Mouse (Mus musculus) limb, embryonic 11.5 days (tissue): ENCODE results near the gene Fyn. TPM values are rescaled to one million over a fixed set of nuclear protein-coding genes. Genes with fewer than 3 reads are reported as not detected.
A peak's percentile ranks its signal among the peaks of the same experiment; 100 is the strongest.

Experiments
- ATAC-seq: fragments of 200-750 bp; cut with Nextera tagmentation; 2 replicates; pipeline ENCODE4 v1.8.0; 2017; ENCODE audit warnings: low read depth; ENCODE audit not compliant: insufficient number of reproducible peaks, low FRiP score, low TSS enrichment
- DNase-seq: peaks from one replicate; pipeline ENCODE4 v3.0.0-alpha.2; 2015; ENCODE audit warnings: low spot score
- H3K27ac ChIP-seq: fragments of 300-500 bp; sonication (generic); replicated peaks from 2 replicates; pipeline ENCODE4 v1.5.1; 2014; ENCODE audit warnings: low read depth, mild to moderate bottlenecking, low read length
- H3K27me3 ChIP-seq: fragments of 300-500 bp; sonication (generic); 2 replicates; pipeline ENCODE4 v1.6.1; 2014; ENCODE audit warnings: mild to moderate bottlenecking, low read length, mixed read lengths; ENCODE audit not compliant: control insufficient read depth, insufficient read depth
- H3K36me3 ChIP-seq: fragments of 300-500 bp; sonication (generic); 2 replicates; pipeline ENCODE4 v1.6.1; 2014; ENCODE audit warnings: mild to moderate bottlenecking, low read length, moderate library complexity, mixed read lengths; ENCODE audit not compliant: control insufficient read depth, insufficient read depth
- H3K4me1 ChIP-seq: fragments of 300-500 bp; sonication (generic); 2 replicates; pipeline ENCODE4 v1.6.1; 2014; ENCODE audit warnings: low read length, mixed read lengths; ENCODE audit not compliant: control insufficient read depth, insufficient read depth
- H3K4me2 ChIP-seq: fragments of 300-500 bp; sonication (generic); 2 replicates; pipeline ENCODE4 v1.6.1; 2014; ENCODE audit warnings: low read depth, mild to moderate bottlenecking, moderate library complexity; ENCODE audit not compliant: severe bottlenecking
- H3K4me3 ChIP-seq: fragments of 300-500 bp; sonication (generic); 2 replicates; pipeline ENCODE4 v1.5.1; 2014; ENCODE audit warnings: low read depth, low read length
- H3K9ac ChIP-seq: fragments of 300-500 bp; sonication (generic); 2 replicates; pipeline ENCODE4 v1.6.1; 2014; ENCODE audit warnings: mild to moderate bottlenecking, low read length
- H3K9me3 ChIP-seq: fragments of 300-500 bp; sonication (generic); 2 replicates; pipeline ENCODE4 v1.6.1; 2016; ENCODE audit warnings: low read length; ENCODE audit not compliant: control insufficient read depth
- WGBS: fragments of 180-500 bp; shearing (Covaris S2); extraction: QIAGEN DNeasy Blood & Tissue Kit; methylation state at CpG from one replicate; pipeline ENCODE4 v1.1.7; 2014; 5-methylcytosine and 5-hydroxymethylcytosine counted together
- polyA plus RNA-seq: library from polyadenylated mRNA; unstranded; fragments of >200 nt; fragmentation: Nextera tagmentation; extraction: Ambion mirVana; gene quantifications from 2 replicates; pipeline ENCODE4 v1.2.1, GENCODE M21; 2014

Fyn gene
- polyA plus RNA-seq, 1 experiment from 2014 or later, result 20.6 TPM

GRCm38 (mm10) chr10:39541451-39541874, 172.8 kb downstream of the Fyn start:
- no peak overlapping the region for H3K4me3 ChIP-seq
- H3K4me2 ChIP-seq, result no peak overlapping the region
- peak overlapping the region; percentile 43; the same call in 1 of the 2 replicates for H3K27ac ChIP-seq
- DNase-seq, result no peak
- WGBS, result 52% methylated on average over 6 of the region's 6 CpGs
- H3K4me1 ChIP-seq, result peaks cover 51% of the 10 kb centered on the region
- no peak for ATAC-seq
- no peaks in the 10 kb centered on the region for H3K9me3 ChIP-seq
- H3K36me3 ChIP-seq, result no peaks in the 10 kb centered on the region
- H3K27me3 ChIP-seq, result no peaks in the 10 kb centered on the region
- H3K9ac ChIP-seq, result no peak overlapping the region; the same call in 1 of the 2 replicates

- H3K36me3 ChIP-seq, result no peaks in the 10 kb centered on the region
- no peaks in the 10 kb centered on the region for H3K27me3 ChIP-seq
- no peak overlapping the region for H3K4me2 ChIP-seq
- 29% methylated on average over 7 of the region's 7 CpGs for WGBS
- H3K9me3 ChIP-seq, result no peaks in the 10 kb centered on the region
- ATAC-seq (no peak), DNase-seq (no peak)
- peaks cover 49% of the 10 kb centered on the region for H3K4me1 ChIP-seq
- H3K4me3 ChIP-seq, result no peak overlapping the region
- H3K27ac ChIP-seq, result peak overlapping the region; percentile 43
- peak overlapping the region; percentile 8; the same call in 1 of the 2 replicates for H3K9ac ChIP-seq
Observed at GRCm38 (mm10) chr10:39541951-39542521, 173.4 kb downstream of the Fyn start.

- no peak overlapping the region for H3K4me2 ChIP-seq
- WGBS, result 82% methylated on average over 15 of the region's 15 CpGs
- no peak for DNase-seq
- H3K27ac ChIP-seq, result peak overlapping the region; percentile 43; the same call in 1 of the 2 replicates
- H3K36me3 ChIP-seq, result no peaks in the 10 kb centered on the region
- ATAC-seq, result no peak
- no peaks in the 10 kb centered on the region for H3K9me3 ChIP-seq
- H3K4me1 ChIP-seq, result peaks cover 42% of the 10 kb centered on the region
- H3K9ac ChIP-seq, result no peak overlapping the region
- no peaks in the 10 kb centered on the region for H3K27me3 ChIP-seq
- no peak overlapping the region for H3K4me3 ChIP-seq
Observed at GRCm38 (mm10) chr10:39542535-39543257, 174.0 kb downstream of the Fyn start.

- ATAC-seq (no peak), DNase-seq (no peak)
- H3K27me3 ChIP-seq, result no peaks in the 10 kb centered on the region
- no peak overlapping the region for H3K9ac ChIP-seq
- no peaks in the 10 kb centered on the region for H3K36me3 ChIP-seq
- H3K9me3 ChIP-seq, result no peaks in the 10 kb centered on the region
- no peak overlapping the region for H3K4me2 ChIP-seq
- H3K4me1 ChIP-seq, result peaks cover 42% of the 10 kb centered on the region
- 79% methylated on average over 5 of the region's 5 CpGs for WGBS
- H3K4me3 ChIP-seq, result no peak overlapping the region
- no peak overlapping the region for H3K27ac ChIP-seq
Observed at GRCm38 (mm10) chr10:39543258-39543770, 174.7 kb downstream of the Fyn start.

DNA sequence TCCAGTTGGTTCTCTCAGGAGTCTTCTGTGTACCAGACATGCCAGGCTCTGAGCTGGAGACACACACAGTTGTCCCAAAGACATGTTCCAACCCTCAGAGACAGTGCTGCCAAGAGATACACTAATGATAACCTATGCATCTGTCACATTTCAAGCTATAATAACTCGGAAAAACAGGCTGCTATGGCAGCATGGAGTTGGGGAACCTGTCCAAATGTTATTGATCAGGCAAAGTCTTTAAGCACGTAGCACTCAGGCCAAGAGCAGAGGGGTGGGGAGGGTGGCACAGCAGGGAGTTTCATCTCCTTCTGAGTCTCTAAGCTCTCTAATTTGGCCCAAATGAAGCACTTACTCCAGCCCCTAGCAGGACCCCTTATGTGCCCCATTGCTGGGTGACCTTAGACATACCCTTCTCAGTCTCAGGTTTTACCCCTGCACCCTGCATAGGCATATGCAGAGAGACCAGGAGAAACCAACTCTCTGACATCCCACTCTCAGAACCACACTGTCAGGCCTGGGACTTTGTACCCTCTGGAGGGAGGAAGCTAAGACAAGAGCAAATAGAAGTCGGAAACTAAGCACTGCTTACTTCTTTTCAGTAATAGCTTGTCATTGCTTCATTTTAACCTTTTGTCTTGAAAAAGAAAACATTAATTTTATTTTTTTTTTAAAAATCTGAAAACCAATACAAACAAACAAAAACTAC, 178.9 kb downstream of the Fyn start:
- Histone ChIP-seq H3K4me2 (no peak overlapping the region), H3K9ac (no peak overlapping the region), H3K9me3 (no peaks in the 10 kb centered on the region), H3K36me3 (no peaks in the 10 kb centered on the region), H3K27me3 (no peaks in the 10 kb centered on the region), H3K4me1 (peaks cover 29% of the 10 kb centered on the region), H3K4me3 (no peak overlapping the region), H3K27ac (no peak overlapping the region)
- ATAC-seq (no peak), DNase-seq (no peak)
- WGBS, result 73% methylated on average over 3 of the region's 3 CpGs

GRCm38 (mm10) chr10:39550791-39551190, 182.1 kb downstream of the Fyn start:
- H3K9ac ChIP-seq, result no peak overlapping the region
- no peak overlapping the region for H3K4me2 ChIP-seq
- no peaks in the 10 kb centered on the region for H3K36me3 ChIP-seq
- H3K27me3 ChIP-seq, result no peaks in the 10 kb centered on the region
- H3K27ac ChIP-seq, result no peak overlapping the region
- ATAC-seq (no peak), DNase-seq (no peak)
- H3K9me3 ChIP-seq, result no peaks in the 10 kb centered on the region
- H3K4me1 ChIP-seq, result peaks cover 50% of the 10 kb centered on the region
- no peak overlapping the region for H3K4me3 ChIP-seq
- 93% methylated on average over 2 of the region's 2 CpGs for WGBS

GRCm38 (mm10) chr10:39551637-39552185, 183.1 kb downstream of the Fyn start:
- Histone ChIP-seq H3K4me3 (no peak overlapping the region), H3K9me3 (no peaks in the 10 kb centered on the region), H3K27ac (peak overlapping the region; percentile 65; the same call in 1 of the 2 replicates), H3K4me2 (no peak overlapping the region), H3K4me1 (peaks cover 52% of the 10 kb centered on the region), H3K9ac (peak overlapping the region; percentile 22; the same call in 1 of the 2 replicates), H3K27me3 (no peaks in the 10 kb centered on the region), H3K36me3 (no peaks in the 10 kb centered on the region)
- ATAC-seq (no peak), DNase-seq (no peak)
- 60% methylated on average over 9 of the region's 9 CpGs for WGBS

- H3K4me1 ChIP-seq, result peaks cover 50% of the 10 kb centered on the region
- ATAC-seq (no peak), DNase-seq (no peak)
- H3K9ac ChIP-seq, result peak overlapping the region; percentile 34; the same call in 1 of the 2 replicates
- H3K4me2 ChIP-seq, result no peak overlapping the region
- H3K27ac ChIP-seq, result peak overlapping the region; percentile 65
- H3K4me3 ChIP-seq, result no peak overlapping the region
- no peaks in the 10 kb centered on the region for H3K9me3 ChIP-seq
- H3K36me3 ChIP-seq, result no peaks in the 10 kb centered on the region; the same call in 1 of the 2 replicates
- no peaks in the 10 kb centered on the region for H3K27me3 ChIP-seq
- 17% methylated on average over 6 of the region's 6 CpGs for WGBS
Observed at GRCm38 (mm10) chr10:39552351-39552814, 183.7 kb downstream of the Fyn start.
